Mouse (Mus musculus) layer of hippocampus, adult 9-10 months (tissue): ENCODE measurements around the gene Gm21943.
"Not testable (repeated sequence)": the region's sequence is repeated elsewhere in the genome, so short reads cannot be mapped to it uniquely, and the experiment has no call there.

ENCODE experiments used
- DNase-seq: peaks from one replicate; pipeline ENCODE4 v3.0.0; 2022; ENCODE audit warnings: low spot score

The Gm21943 gene

GRCm38 (mm10) chrY:57533644-57534043, at the start of gene Gm21943:
Gm21943 (minus strand) TSS chrY:57533744.
- not testable (repeated sequence) for DNase-seq
